Mouse (Mus musculus) kidney, adult 2 months (tissue): ENCODE data around the gene Synpo2l. TPM values are rescaled to one million over a fixed set of nuclear protein-coding genes. Genes with fewer than 3 reads are reported as not detected.
A peak's percentile ranks its signal among the peaks of the same experiment; 100 is the strongest.

Experiments
- DNase-seq: peaks from one replicate; pipeline ENCODE4 v3.0.0; 2021
- H3K27ac ChIP-seq: fragments of 200-500 bp; 2 replicates; pipeline ENCODE4 v1.5.1; 2012; ENCODE audit warnings: low read depth, low read length, control low read depth, inconsistent platforms; ENCODE audit not compliant: insufficient read depth
- H3K27me3 ChIP-seq: fragments of 200-500 bp; replicated peaks from 2 replicates; pipeline ENCODE4 v1.6.1; 2012; ENCODE audit warnings: mild to moderate bottlenecking, moderate library complexity, low read length, inconsistent platforms; ENCODE audit not compliant: control insufficient read depth, insufficient read depth
- H3K36me3 ChIP-seq: fragments of 200-500 bp; 2 replicates; pipeline ENCODE4 v1.6.1; 2012; ENCODE audit warnings: mild to moderate bottlenecking, moderate library complexity, low read length, inconsistent platforms; ENCODE audit not compliant: control insufficient read depth, insufficient read depth
- H3K4me1 ChIP-seq: fragments of 200-500 bp; 2 replicates; pipeline ENCODE4 v1.6.1; 2011; ENCODE audit warnings: low read length; ENCODE audit not compliant: control insufficient read depth, insufficient read depth
- H3K4me3 ChIP-seq: fragments of 200-500 bp; 2 replicates; pipeline ENCODE4 v1.5.1; 2011; ENCODE audit warnings: mild to moderate bottlenecking, low read depth, low read length, control low read depth; ENCODE audit not compliant: insufficient read depth
- CTCF ChIP-seq: fragments of 200-500 bp; conservative IDR thresholded peaks from 2 replicates; pipeline ENCODE4 v1.5.1; 2011; ENCODE audit warnings: low read depth, mild to moderate bottlenecking, control low read depth, low read length, moderate library complexity, mixed read lengths; ENCODE audit not compliant: insufficient read depth, insufficient read length
- POLR2A ChIP-seq: fragments of 200-500 bp; IDR thresholded peaks from one replicate; pipeline ENCODE4 v1.6.1; 2011; ENCODE audit warnings: low read depth, low read length, control low read depth
- WGBS: fragments of 180-500 bp; shearing (Covaris S2); methylation state at CpG from one replicate; pipeline ENCODE4 v1.1.7; 2018; 5-methylcytosine and 5-hydroxymethylcytosine counted together
- polyA plus RNA-seq: library from polyadenylated mRNA; depleted of rRNA; stranded (reverse); fragments of >200 nt; gene quantifications from 2 replicates; pipeline ENCODE4 v1.2.3, GENCODE M21; 2012

The Synpo2l gene
- polyA plus RNA-seq, 1 experiment = 1.8 TPM

DNA sequence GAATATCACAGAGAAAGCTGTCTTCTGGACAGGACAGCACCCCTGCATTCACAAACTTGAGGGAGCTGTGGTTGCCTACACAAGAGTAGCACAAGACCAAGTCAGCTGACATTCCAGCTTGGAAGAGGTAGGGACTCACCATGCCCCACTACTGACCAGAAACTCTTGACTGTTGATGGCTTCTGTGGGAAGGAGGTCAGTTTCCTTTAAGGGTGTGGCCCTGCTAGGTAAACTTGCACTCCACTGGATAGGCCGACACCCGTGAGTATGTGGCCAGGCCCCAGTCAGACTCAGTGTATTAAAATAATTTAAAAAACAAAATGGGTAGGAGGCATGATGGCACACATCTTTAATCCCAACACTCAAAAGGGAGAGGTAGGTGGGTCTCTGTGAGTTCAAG is 32.6 kb downstream of the Synpo2l start:
- Histone ChIP-seq H3K4me1 (no peaks in the 10 kb centered on the region), H3K36me3 (no peaks in the 10 kb centered on the region), H3K27me3 (no peaks in the 10 kb centered on the region), H3K27ac (no peak overlapping the region), H3K4me3 (no peak overlapping the region)
- no peak for TF ChIP-seq CTCF
- no peak for TF ChIP-seq POLR2A
- no peak for DNase-seq
- 97% methylated on average over 2 of the region's 2 CpGs for WGBS

DNA sequence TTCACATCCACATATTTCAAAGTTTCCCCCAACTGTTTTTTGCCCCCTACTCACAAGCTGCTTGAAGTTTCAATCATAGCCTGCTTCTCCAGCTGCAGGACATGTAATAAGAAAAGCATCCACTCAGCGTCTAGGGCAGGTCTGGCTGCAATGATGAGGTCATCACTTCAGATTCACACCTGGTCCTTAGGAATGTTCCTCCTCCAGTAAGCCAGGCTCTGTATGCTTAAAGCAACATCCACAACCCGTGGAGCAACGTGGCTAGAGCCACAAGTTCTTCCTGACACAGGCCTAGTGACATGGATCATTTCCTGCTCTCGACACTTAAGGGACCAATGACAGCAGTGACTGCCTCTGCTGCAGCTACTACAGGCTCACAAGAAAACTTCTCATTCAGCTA is 36.9 kb downstream of the Synpo2l start:
- H3K27ac ChIP-seq = no peak overlapping the region
- no peak overlapping the region for H3K4me3 ChIP-seq
- no peak for TF ChIP-seq POLR2A
- no peak for TF ChIP-seq CTCF
- H3K36me3 ChIP-seq = no peaks in the 10 kb centered on the region
- no peaks in the 10 kb centered on the region for H3K4me1 ChIP-seq
- no peaks in the 10 kb centered on the region for H3K27me3 ChIP-seq
- WGBS = 32% methylated on average over 4 of the region's 4 CpGs
- DNase-seq = no peak

DNA sequence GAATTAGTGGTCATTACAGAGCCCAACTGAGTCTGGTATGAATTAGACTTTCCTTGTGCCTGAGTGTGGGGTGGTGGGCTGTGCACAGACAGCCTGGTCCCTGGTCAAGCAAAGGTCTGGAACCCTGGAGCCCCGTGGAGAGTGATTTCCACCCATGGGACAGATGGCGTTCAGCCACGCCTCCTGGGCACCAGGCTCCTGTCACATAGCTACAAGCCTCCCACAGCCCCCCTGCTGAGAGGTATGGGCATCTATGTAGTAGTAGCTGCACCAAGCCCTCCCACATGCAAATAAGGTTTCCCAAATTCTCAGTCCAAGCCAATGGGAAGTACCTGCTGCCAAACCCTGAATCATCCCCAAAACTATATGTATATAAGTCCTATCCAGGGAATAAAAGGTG is 41.2 kb downstream of the Synpo2l start:
- Histone ChIP-seq H3K4me1 (no peaks in the 10 kb centered on the region), H3K36me3 (no peaks in the 10 kb centered on the region), H3K4me3 (no peak overlapping the region), H3K27ac (no peak overlapping the region), H3K27me3 (no peaks in the 10 kb centered on the region)
- WGBS = 68% methylated on average over 3 of the region's 3 CpGs
- TF ChIP-seq CTCF (no peak), POLR2A (no peak)
- no peak for DNase-seq

DNA sequence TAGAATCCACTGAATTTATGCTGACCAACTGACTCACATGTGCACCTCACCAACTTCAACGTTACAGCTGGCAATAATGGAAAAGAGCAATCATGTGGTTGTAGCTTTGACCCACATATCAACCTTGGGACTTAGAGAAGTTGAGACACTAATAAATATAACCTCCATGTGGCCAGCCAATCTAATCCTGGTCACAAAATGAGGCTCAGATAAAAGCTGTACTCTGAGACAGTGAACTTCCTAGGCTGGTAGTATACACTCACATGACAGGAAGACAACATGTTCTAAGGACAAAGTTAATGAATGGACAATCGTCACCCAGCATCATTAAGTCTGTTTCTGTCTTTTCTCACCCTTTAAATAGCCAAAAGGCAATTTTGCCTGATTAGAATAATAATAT is 41.7 kb downstream of the Synpo2l start:
- 32% methylated on average over 2 of the region's 2 CpGs for WGBS
- no peak for DNase-seq
- Histone ChIP-seq H3K36me3 (no peaks in the 10 kb centered on the region), H3K4me3 (no peak overlapping the region), H3K27me3 (no peaks in the 10 kb centered on the region), H3K27ac (no peak overlapping the region), H3K4me1 (no peaks in the 10 kb centered on the region)
- TF ChIP-seq CTCF (no peak), POLR2A (no peak)

DNA sequence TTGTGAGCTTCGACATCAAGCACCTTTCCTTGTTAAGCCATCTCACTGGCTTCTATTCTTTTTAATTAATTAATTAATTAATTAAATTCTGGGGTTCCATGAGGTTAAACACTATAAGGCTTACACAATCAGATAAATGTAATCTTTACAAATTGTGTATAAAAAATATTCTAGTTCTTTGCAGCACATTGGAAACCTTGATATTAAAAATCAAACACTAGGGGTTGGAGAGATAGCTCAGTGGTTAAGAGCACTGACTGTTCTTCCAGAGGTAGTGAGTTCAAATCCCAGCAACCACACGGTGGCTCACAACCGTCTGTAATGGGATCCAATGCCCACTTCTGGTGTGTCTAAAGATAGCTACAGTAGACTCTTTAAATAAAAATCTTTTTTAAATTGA is 45.2 kb downstream of the Synpo2l start:
- Histone ChIP-seq H3K27me3 (no peaks in the 10 kb centered on the region), H3K27ac (no peak overlapping the region), H3K4me3 (no peak overlapping the region), H3K4me1 (peaks cover 13% of the 10 kb centered on the region), H3K36me3 (no peaks in the 10 kb centered on the region)
- WGBS = 96% methylated on average over 3 of the region's 3 CpGs
- TF ChIP-seq POLR2A (no peak), CTCF (no peak)
- DNase-seq = no peak

DNA sequence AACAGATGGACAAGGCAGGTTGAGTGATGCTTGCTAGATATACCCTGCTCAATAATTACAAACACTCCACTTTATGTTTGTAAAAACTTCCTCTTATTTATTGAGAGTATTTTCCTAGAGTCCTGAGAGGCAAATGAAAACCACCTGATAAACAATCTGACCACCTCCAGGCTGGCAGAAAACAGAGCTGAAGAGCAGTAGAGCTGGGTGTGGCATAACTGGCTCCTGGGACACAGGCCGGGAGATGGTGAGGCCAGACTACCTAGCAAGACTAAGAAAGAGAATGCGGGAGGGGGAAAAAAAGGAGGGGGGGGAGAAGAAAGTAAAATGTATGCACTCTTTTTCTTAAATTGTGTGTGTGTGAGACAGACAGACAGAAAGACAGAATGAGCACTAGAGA is 45.7 kb downstream of the Synpo2l start:
- Histone ChIP-seq H3K4me3 (no peak overlapping the region), H3K27ac (no peak overlapping the region), H3K4me1 (peaks cover 13% of the 10 kb centered on the region), H3K36me3 (no peaks in the 10 kb centered on the region), H3K27me3 (no peaks in the 10 kb centered on the region)
- 86% methylated on average over 2 of the region's 2 CpGs for WGBS
- TF ChIP-seq CTCF (no peak), POLR2A (no peak)
- DNase-seq = no peak

DNA sequence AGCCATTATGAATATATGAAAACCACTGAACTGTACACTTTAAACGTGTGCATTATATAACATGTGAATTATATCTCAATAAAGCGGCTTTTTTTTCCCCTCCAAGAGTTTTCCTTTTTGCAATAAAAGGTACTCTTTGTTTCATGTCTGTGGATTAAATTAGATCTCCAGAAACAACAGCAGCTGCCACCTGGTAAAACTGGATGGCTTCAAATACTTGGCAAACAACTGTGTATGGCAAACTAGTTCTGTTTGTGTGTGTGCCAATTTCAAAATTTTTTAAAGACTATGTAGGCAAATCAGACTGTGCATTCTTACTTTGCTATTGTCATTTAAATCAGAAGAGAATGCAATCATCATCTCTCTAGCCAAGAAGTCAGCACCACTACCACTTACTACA is 46.3 kb downstream of the Synpo2l start:
- Histone ChIP-seq H3K27me3 (no peaks in the 10 kb centered on the region), H3K4me1 (peaks cover 13% of the 10 kb centered on the region), H3K36me3 (no peaks in the 10 kb centered on the region), H3K27ac (no peak overlapping the region), H3K4me3 (no peak overlapping the region)
- TF ChIP-seq POLR2A = no peak
- no peak for TF ChIP-seq CTCF
- 88% methylated on average over 2 of the region's 2 CpGs for WGBS
- DNase-seq = no peak

DNA sequence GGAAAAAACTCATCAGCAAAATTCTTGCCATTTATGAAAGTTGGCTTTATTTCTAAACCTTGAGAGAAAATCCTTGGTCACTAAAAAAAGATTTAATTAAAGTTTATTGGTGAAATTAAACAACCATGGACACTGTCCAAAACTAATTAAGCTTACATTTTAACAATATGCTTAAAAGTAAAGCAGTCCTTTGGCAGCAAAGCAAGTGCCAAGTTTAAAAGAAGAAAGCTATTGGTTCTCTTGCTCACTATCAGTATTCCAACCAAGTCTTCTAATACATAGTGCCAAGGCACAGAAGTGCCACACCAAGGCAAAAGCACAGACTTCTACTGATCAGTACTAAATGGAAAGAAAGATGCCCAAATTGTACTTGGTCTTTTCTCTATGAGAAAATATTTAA is 49.0 kb downstream of the Synpo2l start:
- Histone ChIP-seq H3K27me3 (no peaks in the 10 kb centered on the region), H3K4me1 (peaks cover 13% of the 10 kb centered on the region), H3K27ac (no peak overlapping the region), H3K4me3 (no peak overlapping the region), H3K36me3 (no peaks in the 10 kb centered on the region)
- peak; percentile 17 for DNase-seq
- TF ChIP-seq CTCF (no peak), POLR2A (no peak)
